Mouse (Mus musculus) hindbrain, embryonic 14.5 days (tissue): ENCODE data around the gene Rac2. TPM values are rescaled to one million over a fixed set of nuclear protein-coding genes. Genes with fewer than 3 reads are reported as not detected.

Experiments
- ATAC-seq: fragments of 200-750 bp; cut with Nextera tagmentation; 2 replicates; pipeline ENCODE4 v1.8.0; 2017; ENCODE audit warnings: moderate number of reproducible peaks, mild to moderate bottlenecking, moderate TSS enrichment, moderate library complexity; ENCODE audit not compliant: low FRiP score
- DNase-seq: peaks from one replicate; pipeline ENCODE4 v3.0.0-alpha.2; 2015; ENCODE audit warnings: low spot score
- H3K27ac ChIP-seq: fragments of 300-500 bp; sonication (generic); 2 replicates; pipeline ENCODE4 v1.5.1; 2014; ENCODE audit warnings: mild to moderate bottlenecking, moderate library complexity
- H3K27me3 ChIP-seq: fragments of 300-500 bp; sonication (generic); 2 replicates; pipeline ENCODE4 v1.6.1; 2014; ENCODE audit warnings: mild to moderate bottlenecking, low read length, mixed read lengths; ENCODE audit not compliant: control insufficient read depth, insufficient read depth
- H3K36me3 ChIP-seq: fragments of 300-500 bp; sonication (generic); replicated peaks from 2 replicates; pipeline ENCODE4 v1.6.1; 2014; ENCODE audit not compliant: control insufficient read depth, insufficient read depth
- H3K4me1 ChIP-seq: fragments of 300-500 bp; sonication (generic); replicated peaks from 2 replicates; pipeline ENCODE4 v1.6.1; 2014; ENCODE audit warnings: antibody characterized with exemption, low read length, mixed read lengths; ENCODE audit not compliant: control insufficient read depth, insufficient read depth
- H3K4me2 ChIP-seq: fragments of 300-500 bp; sonication (generic); replicated peaks from 2 replicates; pipeline ENCODE4 v1.6.1; 2014; ENCODE audit warnings: mild to moderate bottlenecking, moderate library complexity
- H3K4me3 ChIP-seq: fragments of 300-500 bp; sonication (generic); replicated peaks from 2 replicates; pipeline ENCODE4 v1.5.1; 2014; ENCODE audit warnings: mild to moderate bottlenecking, low read length
- H3K9ac ChIP-seq: fragments of 300-500 bp; sonication (generic); 2 replicates; pipeline ENCODE4 v1.6.1; 2014
- H3K9me3 ChIP-seq: fragments of 300-500 bp; sonication (generic); 2 replicates; pipeline ENCODE4 v1.6.1; 2016; ENCODE audit warnings: low read length; ENCODE audit not compliant: control insufficient read depth
- WGBS: fragments of 180-500 bp; shearing (Covaris S2); extraction: QIAGEN DNeasy Blood & Tissue Kit; methylation state at CpG from one replicate; pipeline ENCODE4 v1.1.7; 2014; 5-methylcytosine and 5-hydroxymethylcytosine counted together
- polyA plus RNA-seq: library from polyadenylated mRNA; unstranded; fragments of >200 nt; fragmentation: Nextera tagmentation; extraction: Ambion mirVana; gene quantifications from 2 replicates; pipeline ENCODE4 v1.2.1, GENCODE M21; 2014

Rac2 gene
- polyA plus RNA-seq, 1 experiment from 2014 or later, result 8.1 TPM

GRCm38 (mm10) chr15:78591680-78592451 lies 19.3 kb upstream of the Rac2 start:
- Histone ChIP-seq H3K4me3 (no peak overlapping the region), H3K4me2 (no peak overlapping the region), H3K36me3 (no peaks in the 10 kb centered on the region), H3K9me3 (no peaks in the 10 kb centered on the region), H3K4me1 (no peaks in the 10 kb centered on the region), H3K9ac (no peak overlapping the region), H3K27me3 (no peaks in the 10 kb centered on the region), H3K27ac (no peak overlapping the region)
- 73% methylated on average over 15 of the region's 15 CpGs for WGBS
- DNase-seq, result no peak
- no peak for ATAC-seq

GRCm38 (mm10) chr15:78590785-78591184 lies 18.2 kb upstream of the Rac2 start:
- H3K27me3 ChIP-seq, result no peaks in the 10 kb centered on the region
- WGBS, result 80% methylated on average over 6 of the region's 6 CpGs
- H3K4me2 ChIP-seq, result no peak overlapping the region
- ATAC-seq, result no peak
- no peak overlapping the region for H3K9ac ChIP-seq
- DNase-seq, result no peak
- no peaks in the 10 kb centered on the region for H3K4me1 ChIP-seq
- no peak overlapping the region for H3K4me3 ChIP-seq
- no peaks in the 10 kb centered on the region for H3K9me3 ChIP-seq
- H3K36me3 ChIP-seq, result no peaks in the 10 kb centered on the region
- H3K27ac ChIP-seq, result no peak overlapping the region

GRCm38 (mm10) chr15:78589936-78590335 lies 17.4 kb upstream of the Rac2 start:
- H3K27me3 ChIP-seq, result no peaks in the 10 kb centered on the region
- H3K4me3 ChIP-seq, result no peak overlapping the region
- no peak overlapping the region for H3K27ac ChIP-seq
- no peak overlapping the region for H3K4me2 ChIP-seq
- DNase-seq (no peak), ATAC-seq (no peak)
- no peaks in the 10 kb centered on the region for H3K9me3 ChIP-seq
- no peak overlapping the region for H3K9ac ChIP-seq
- 82% methylated on average over 6 of the region's 6 CpGs for WGBS
- H3K36me3 ChIP-seq, result no peaks in the 10 kb centered on the region
- no peaks in the 10 kb centered on the region for H3K4me1 ChIP-seq

GRCm38 (mm10) chr15:78588900-78589299 lies 16.3 kb upstream of the Rac2 start:
- Histone ChIP-seq H3K4me3 (no peak overlapping the region), H3K9ac (no peak overlapping the region), H3K4me2 (no peak overlapping the region), H3K9me3 (no peaks in the 10 kb centered on the region; the same call in 1 of the 2 replicates), H3K27me3 (no peaks in the 10 kb centered on the region), H3K4me1 (no peaks in the 10 kb centered on the region), H3K27ac (no peak overlapping the region), H3K36me3 (no peaks in the 10 kb centered on the region)
- 88% methylated on average over 4 of the region's 4 CpGs for WGBS
- ATAC-seq (no peak), DNase-seq (no peak)

- Histone ChIP-seq H3K4me1 (no peaks in the 10 kb centered on the region), H3K36me3 (no peaks in the 10 kb centered on the region), H3K27me3 (no peaks in the 10 kb centered on the region), H3K4me2 (no peak overlapping the region), H3K27ac (no peak overlapping the region), H3K9ac (no peak overlapping the region), H3K9me3 (no peaks in the 10 kb centered on the region; the same call in 1 of the 2 replicates), H3K4me3 (no peak overlapping the region)
- ATAC-seq (no peak), DNase-seq (no peak)
- WGBS, result 86% methylated on average over 4 of the region's 4 CpGs
These were observed 15.5 kb upstream of the Rac2 start for GRCm38 (mm10) chr15:78588049-78588448.

- no peak overlapping the region for H3K27ac ChIP-seq
- no peak overlapping the region for H3K4me2 ChIP-seq
- H3K4me3 ChIP-seq, result no peak overlapping the region
- no peaks in the 10 kb centered on the region for H3K4me1 ChIP-seq
- ATAC-seq (peak; percentile 87), DNase-seq (peak; percentile 93)
- H3K36me3 ChIP-seq, result no peaks in the 10 kb centered on the region
- no peaks in the 10 kb centered on the region; the same call in 1 of the 2 replicates for H3K9me3 ChIP-seq
- H3K27me3 ChIP-seq, result no peaks in the 10 kb centered on the region
- 49% methylated on average over 18 of the region's 18 CpGs for WGBS
- no peak overlapping the region for H3K9ac ChIP-seq
These were observed 14.7 kb upstream of the Rac2 start for GRCm38 (mm10) chr15:78587050-78587994.

- ATAC-seq, result no peak
- Histone ChIP-seq H3K27ac (no peak overlapping the region), H3K4me2 (no peak overlapping the region), H3K4me1 (peaks cover 11% of the 10 kb centered on the region), H3K9ac (no peak overlapping the region), H3K9me3 (no peaks in the 10 kb centered on the region; the same call in 1 of the 2 replicates), H3K4me3 (no peak overlapping the region), H3K36me3 (no peaks in the 10 kb centered on the region), H3K27me3 (no peaks in the 10 kb centered on the region)
- WGBS, result 92% methylated on average over 7 of the region's 7 CpGs
- no peak for DNase-seq
These were observed 12.8 kb upstream of the Rac2 start for GRCm38 (mm10) chr15:78585404-78585803.

GRCm38 (mm10) chr15:78583352-78583751 lies 10.8 kb upstream of the Rac2 start:
- no peak for DNase-seq
- H3K27me3 ChIP-seq, result no peaks in the 10 kb centered on the region
- no peaks in the 10 kb centered on the region; the same call in 1 of the 2 replicates for H3K9me3 ChIP-seq
- no peak overlapping the region for H3K4me3 ChIP-seq
- H3K4me2 ChIP-seq, result no peak overlapping the region
- H3K36me3 ChIP-seq, result no peaks in the 10 kb centered on the region
- peaks cover 21% of the 10 kb centered on the region for H3K4me1 ChIP-seq
- H3K27ac ChIP-seq, result no peak overlapping the region
- no peak overlapping the region for H3K9ac ChIP-seq
- no peak for ATAC-seq
- 20% methylated on average over 11 of the region's 11 CpGs for WGBS

- DNase-seq, result no peak
- no peaks in the 10 kb centered on the region for H3K27me3 ChIP-seq
- no peak overlapping the region for H3K27ac ChIP-seq
- no peak for ATAC-seq
- H3K36me3 ChIP-seq, result no peaks in the 10 kb centered on the region
- H3K4me1 ChIP-seq, result peaks cover 19% of the 10 kb centered on the region
- H3K4me3 ChIP-seq, result no peak overlapping the region
- no peak overlapping the region for H3K9ac ChIP-seq
- no peak overlapping the region for H3K4me2 ChIP-seq
- H3K9me3 ChIP-seq, result no peaks in the 10 kb centered on the region
- WGBS, result 37% methylated on average over 4 of the region's 4 CpGs
These were observed 3.8 kb upstream of the Rac2 start for GRCm38 (mm10) chr15:78576284-78576810.
